Mouse (Mus musculus): Measurements from ENCODE around the gene Slc26a8. TPM values are rescaled to one million over a fixed set of nuclear protein-coding genes. Genes with fewer than 3 reads are reported as not detected.
A peak's percentile ranks its signal among the peaks of the same experiment; 100 is the strongest.

Gene Slc26a8
- polyA plus RNA-seq, 1 experiment: not detected

DNA sequence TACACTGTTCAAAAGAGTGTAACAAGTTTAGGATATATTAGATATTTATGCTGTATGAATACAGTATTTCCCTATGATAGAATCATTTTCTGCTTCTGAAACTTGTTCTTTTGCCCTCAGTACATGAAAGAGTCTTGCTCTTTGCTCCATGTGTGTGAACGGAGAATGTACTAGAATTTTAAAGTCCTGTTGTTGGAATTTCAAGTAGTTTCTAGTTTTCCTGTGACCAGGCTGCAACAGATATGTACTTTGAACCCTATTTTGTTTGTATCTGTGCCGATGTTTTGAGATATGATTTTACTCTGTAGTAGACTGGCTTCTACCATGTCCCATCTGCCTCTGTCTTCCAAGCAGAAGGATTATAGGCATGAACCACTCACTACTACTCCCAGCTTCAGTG lies 17.8 kb upstream of the Slc26a8 start:
- H3K79me2 ChIP-seq (ENCODE audit: control insufficient read depth, insufficient read depth): peaks cover 78% of the 10 kb centered on the region
- TF ChIP-seq POLR2AphosphoS2 (IDR thresholded peaks at IDR 0.05; ENCODE audit: insufficient read length, low read depth) (no peak), MYOG (IDR thresholded peaks at IDR 0.05; ENCODE audit: control insufficient read depth in 1 of 3, insufficient read depth in 1 of 3, insufficient read length in 2 of 3, low read depth in 2 of 3) (no peak), SRF (IDR thresholded peaks at IDR 0.05; ENCODE audit: control insufficient read depth, insufficient read length, low read depth) (no peak), E2F4 (IDR thresholded peaks at IDR 0.05; ENCODE audit: insufficient read depth) (no peak), TCF12 (IDR thresholded peaks at IDR 0.05; ENCODE audit: insufficient read depth, poor library complexity, severe bottlenecking) (no peak), POLR2A (IDR thresholded peaks at IDR 0.05; ENCODE audit: insufficient read length, low read depth) (no peak), REST (IDR thresholded peaks at IDR 0.05; ENCODE audit: insufficient read depth, insufficient read length) (no peak), MYOD1 (IDR thresholded peaks at IDR 0.05; ENCODE audit: control insufficient read depth in 1 of 3, insufficient read length in 2 of 3, low read depth in 2 of 3) (no peak)
- H3K27me3 ChIP-seq (ENCODE audit: control insufficient read depth, insufficient read depth, insufficient read length): no peaks in the 10 kb centered on the region
- no peak overlapping the region for H3ac ChIP-seq (ENCODE audit: control insufficient read depth, insufficient read length)
- H3K4me3 ChIP-seq: no peak overlapping the region
- no peak overlapping the region for H3K4me2 ChIP-seq (ENCODE audit: low read depth)
- no peaks in the 10 kb centered on the region for H3K36me3 ChIP-seq (ENCODE audit: control insufficient read depth, insufficient read depth)

DNA sequence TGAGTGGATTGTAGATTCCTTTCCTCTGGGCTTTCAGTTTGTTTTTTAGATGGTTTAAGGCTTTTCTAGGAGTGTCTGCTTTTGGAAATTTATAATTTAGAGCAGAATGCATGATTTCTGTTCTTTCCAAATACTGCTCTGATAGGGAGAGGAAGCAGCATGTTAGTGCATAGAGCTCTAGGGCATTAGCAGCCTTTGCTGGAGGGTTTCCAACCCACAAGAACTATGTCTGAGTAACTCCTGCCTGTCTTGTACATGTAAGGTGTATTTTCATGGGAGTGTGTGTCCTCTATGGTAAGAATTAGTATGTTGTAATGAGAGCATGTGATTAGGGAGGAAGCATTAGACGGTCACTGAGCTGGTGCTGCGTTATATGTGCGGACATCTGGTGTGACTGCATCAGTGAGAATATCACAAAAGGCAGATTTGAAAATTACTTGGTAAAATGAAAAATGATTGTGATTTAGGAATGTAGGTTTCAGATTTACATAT lies 17.1 kb upstream of the Slc26a8 start:
- Histone ChIP-seq H3K79me2 (ENCODE audit: control insufficient read depth, insufficient read depth) (peaks cover 80% of the 10 kb centered on the region), H3K27me3 (ENCODE audit: control insufficient read depth, insufficient read depth, insufficient read length) (no peaks in the 10 kb centered on the region), H3K36me3 (ENCODE audit: control insufficient read depth, insufficient read depth) (no peaks in the 10 kb centered on the region), H3ac (ENCODE audit: control insufficient read depth, insufficient read length) (no peak overlapping the region), H3K4me3 (no peak overlapping the region), H3K4me2 (ENCODE audit: low read depth) (peak overlapping the region; percentile 8)
- TF ChIP-seq REST (IDR thresholded peaks at IDR 0.05; ENCODE audit: insufficient read depth, insufficient read length): no peak
- no peak for TF ChIP-seq USF1 (IDR thresholded peaks at IDR 0.05; ENCODE audit: low read depth)

DNA sequence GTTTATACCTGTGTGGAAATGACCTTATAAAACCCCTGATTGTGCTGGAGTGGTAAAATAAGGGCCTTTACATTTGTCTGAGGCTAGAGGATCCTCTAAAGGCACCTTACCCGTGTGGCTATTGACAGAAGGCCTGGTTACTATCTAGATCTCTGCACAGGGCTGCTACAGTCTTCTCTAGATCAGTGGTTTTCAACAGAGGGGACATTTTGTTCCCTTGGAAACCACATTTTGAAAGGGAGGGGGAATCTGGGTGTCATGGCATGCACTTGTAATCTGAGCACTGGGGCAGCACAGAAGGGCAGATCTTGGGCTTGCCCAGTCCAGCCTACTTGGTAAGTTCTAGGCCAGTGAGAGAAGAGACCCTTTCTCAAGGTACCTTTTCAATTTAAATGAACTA lies 16.7 kb upstream of the Slc26a8 start:
- H3K4me3 ChIP-seq: no peak overlapping the region
- no peak overlapping the region for H3ac ChIP-seq (ENCODE audit: control insufficient read depth, insufficient read length)
- TF ChIP-seq USF1 (IDR thresholded peaks at IDR 0.05; ENCODE audit: low read depth) (no peak), TCF12 (IDR thresholded peaks at IDR 0.05; ENCODE audit: insufficient read depth, poor library complexity, severe bottlenecking) (no peak), TCF3 (IDR thresholded peaks at IDR 0.05; ENCODE audit: insufficient read length, low read depth) (no peak), E2F4 (IDR thresholded peaks at IDR 0.05; ENCODE audit: insufficient read depth) (no peak), REST (IDR thresholded peaks at IDR 0.05; ENCODE audit: insufficient read depth, insufficient read length) (no peak), POLR2A (IDR thresholded peaks at IDR 0.05; ENCODE audit: insufficient read length, low read depth) (no peak)
- no peaks in the 10 kb centered on the region for H3K27me3 ChIP-seq (ENCODE audit: control insufficient read depth, insufficient read depth, insufficient read length)
- H3K4me2 ChIP-seq (ENCODE audit: low read depth): peak overlapping the region; percentile 8
- peaks cover 80% of the 10 kb centered on the region for H3K79me2 ChIP-seq (ENCODE audit: control insufficient read depth, insufficient read depth)
- no peaks in the 10 kb centered on the region for H3K36me3 ChIP-seq (ENCODE audit: control insufficient read depth, insufficient read depth)

DNA sequence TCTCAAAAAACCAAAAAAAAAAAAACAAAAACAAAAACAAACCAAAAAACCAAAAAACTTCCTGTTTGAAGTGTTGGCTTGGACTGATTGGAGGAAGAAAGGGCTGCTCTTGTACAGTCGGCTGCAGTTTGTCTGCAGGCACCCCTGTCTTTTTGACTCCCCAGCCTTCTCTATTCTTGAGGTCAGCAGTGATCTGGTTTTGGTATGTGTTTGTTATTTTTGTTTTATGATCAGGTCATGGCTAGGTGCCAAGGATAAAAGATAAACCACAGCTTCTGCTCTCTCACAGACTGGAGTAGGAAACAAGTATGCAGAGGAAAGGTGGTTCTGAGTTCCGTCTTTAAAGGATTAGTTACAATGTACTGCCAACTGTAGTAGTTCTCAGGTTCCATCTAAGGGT lies 12.6 kb upstream of the Slc26a8 start:
- peak overlapping the region; percentile 37 for H3K4me2 ChIP-seq (ENCODE audit: low read depth)
- no peak overlapping the region for H3K4me3 ChIP-seq
- no peaks in the 10 kb centered on the region for H3K27me3 ChIP-seq (ENCODE audit: control insufficient read depth, insufficient read depth, insufficient read length)
- no peaks in the 10 kb centered on the region for H3K36me3 ChIP-seq (ENCODE audit: control insufficient read depth, insufficient read depth)
- no peak for TF ChIP-seq REST (IDR thresholded peaks at IDR 0.05; ENCODE audit: insufficient read depth, insufficient read length)
- no peak for TF ChIP-seq CEBPB (IDR thresholded peaks at IDR 0.05; ENCODE audit: insufficient read depth, poor library complexity, severe bottlenecking)
- no peak for TF ChIP-seq MYOD1 (IDR thresholded peaks at IDR 0.05; ENCODE audit: control insufficient read depth in 1 of 3, insufficient read length in 2 of 3, low read depth in 2 of 3)
- TF ChIP-seq USF1 (IDR thresholded peaks at IDR 0.05; ENCODE audit: low read depth): no peak
- no peak for TF ChIP-seq SRF (IDR thresholded peaks at IDR 0.05; ENCODE audit: control insufficient read depth, insufficient read length, low read depth)
- TF ChIP-seq MYOG (IDR thresholded peaks at IDR 0.05; ENCODE audit: control insufficient read depth in 1 of 3, insufficient read depth in 1 of 3, insufficient read length in 2 of 3, low read depth in 2 of 3): no peak
- TF ChIP-seq MAX (IDR thresholded peaks at IDR 0.05; ENCODE audit: low read depth): no peak
- no peak for TF ChIP-seq POLR2A (IDR thresholded peaks at IDR 0.05; ENCODE audit: insufficient read length, low read depth)
- no peak for TF ChIP-seq E2F4 (IDR thresholded peaks at IDR 0.05; ENCODE audit: insufficient read depth)
- no peak for TF ChIP-seq POLR2AphosphoS2 (IDR thresholded peaks at IDR 0.05; ENCODE audit: insufficient read length, low read depth)
- no peak for TF ChIP-seq TCF12 (IDR thresholded peaks at IDR 0.05; ENCODE audit: insufficient read depth, poor library complexity, severe bottlenecking)
- TF ChIP-seq TCF3 (IDR thresholded peaks at IDR 0.05; ENCODE audit: insufficient read length, low read depth): no peak
- H3K79me2 ChIP-seq (ENCODE audit: control insufficient read depth, insufficient read depth): peaks cover 76% of the 10 kb centered on the region
- H3ac ChIP-seq (ENCODE audit: control insufficient read depth, insufficient read length): no peak overlapping the region

DNA sequence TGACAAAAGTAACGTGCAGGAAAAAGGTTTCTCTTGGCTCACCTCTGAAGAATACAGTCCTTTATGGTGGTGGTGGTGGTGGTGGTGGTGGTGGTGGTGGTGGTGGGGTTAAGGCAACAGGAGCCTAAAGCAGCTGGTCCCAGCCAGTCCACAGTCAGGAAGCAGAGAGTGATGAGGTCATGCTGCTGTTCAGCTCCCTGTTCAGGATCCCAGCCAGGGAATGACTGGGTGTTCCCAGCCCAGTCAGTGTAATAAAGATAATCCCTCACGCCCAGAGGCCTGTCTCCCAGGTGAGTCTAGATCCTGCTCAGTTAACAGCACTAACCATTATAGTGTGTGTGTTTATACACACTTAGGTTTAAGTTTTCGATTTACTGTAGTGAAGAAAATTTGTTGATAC lies 11.7 kb upstream of the Slc26a8 start:
- Histone ChIP-seq H3K79me2 (ENCODE audit: control insufficient read depth, insufficient read depth) (peaks cover 77% of the 10 kb centered on the region), H3ac (ENCODE audit: control insufficient read depth, insufficient read length) (no peak overlapping the region), H3K36me3 (ENCODE audit: control insufficient read depth, insufficient read depth) (no peaks in the 10 kb centered on the region), H3K27me3 (ENCODE audit: control insufficient read depth, insufficient read depth, insufficient read length) (no peaks in the 10 kb centered on the region), H3K4me2 (ENCODE audit: low read depth) (no peak overlapping the region), H3K4me3 (no peak overlapping the region)
- TF ChIP-seq MYOG (IDR thresholded peaks at IDR 0.05; ENCODE audit: control insufficient read depth in 1 of 3, insufficient read depth in 1 of 3, insufficient read length in 2 of 3, low read depth in 2 of 3): peak in 1 of 3 experiments; percentile 46
- peak in 2 of 3 experiments; percentile 20 to 57 for TF ChIP-seq MYOD1 (IDR thresholded peaks at IDR 0.05; ENCODE audit: control insufficient read depth in 1 of 3, insufficient read length in 2 of 3, low read depth in 2 of 3)
- TF ChIP-seq SRF (IDR thresholded peaks at IDR 0.05; ENCODE audit: control insufficient read depth, insufficient read length, low read depth): no peak
- TF ChIP-seq CEBPB (IDR thresholded peaks at IDR 0.05; ENCODE audit: insufficient read depth, poor library complexity, severe bottlenecking): no peak
